Mouse (Mus musculus): ENCODE data around the gene Bfsp1.

GRCm38 (mm10) chr2:143832721-143833120, 30.3 kb downstream of the Bfsp1 start:
- TF ChIP-seq POLR2A (IDR thresholded peaks at IDR 0.05; ENCODE audit: borderline replicate concordance, control insufficient read depth, low read depth, low read length), result no peak
- no peak for TF ChIP-seq CTCF (IDR thresholded peaks at IDR 0.05; ENCODE audit: control insufficient read depth, insufficient read depth, low read length)

Measured in bone marrow, adult 2 months (tissue).